Mouse (Mus musculus): ENCODE data around the gene Dclre1b.

The Dclre1b gene

GRCm38 (mm10) chr3:103771531-103772130 is 37.6 kb downstream of the Dclre1b start:
- DNase-seq = peak; percentile 85

- DNase-seq = no peak
These were observed 42.5 kb downstream of the Dclre1b start for GRCm38 (mm10) chr3:103766789-103767188.

GRCm38 (mm10) chr3:103759261-103759970 is 49.8 kb downstream of the Dclre1b start:
- no peak for DNase-seq

- DNase-seq = no peak
These were observed 50.8 kb downstream of the Dclre1b start for GRCm38 (mm10) chr3:103758456-103758855.

GRCm38 (mm10) chr3:103756920-103757319 is 52.3 kb downstream of the Dclre1b start:
- DNase-seq = no peak

GRCm38 (mm10) chr3:103755351-103755750 is 53.9 kb downstream of the Dclre1b start:
- DNase-seq = no peak

- no peak for DNase-seq
These were observed 57.7 kb downstream of the Dclre1b start for GRCm38 (mm10) chr3:103751558-103751957.

All from cerebellum, adult 11-12 months (tissue).